Mouse (Mus musculus): Measurements from ENCODE around the gene Tada3. TPM values are rescaled to one million over a fixed set of nuclear protein-coding genes. Genes with fewer than 3 reads are reported as not detected.
"Not testable (repeated sequence)": the region's sequence is repeated elsewhere in the genome, so short reads cannot be mapped to it uniquely, and the experiment has no call there.

Tada3 gene
- polyA plus RNA-seq, 1 experiment from 2014 or later = 46.8 TPM

GRCm38 (mm10) chr6:113336852-113337620 is 40.6 kb downstream of the Tada3 start:
- Histone ChIP-seq H3K9me3 (no peaks in the 10 kb centered on the region), H3K27ac (no peak overlapping the region), H3K4me2 (replicated peaks) (no peak overlapping the region), H3K4me1 (peaks cover 15% of the 10 kb centered on the region), H3K27me3 (no peaks in the 10 kb centered on the region), H3K36me3 (peaks cover 85% of the 10 kb centered on the region), H3K4me3 (no peak overlapping the region), H3K9ac (no peak overlapping the region)
- no peak for ATAC-seq (ENCODE audit: low FRiP score, low read depth)
- 76% methylated on average over 8 of the region's 8 CpGs for WGBS

- H3K36me3 ChIP-seq = peaks cover 84% of the 10 kb centered on the region
- no peaks in the 10 kb centered on the region for H3K9me3 ChIP-seq
- WGBS = 85% methylated on average over 6 of the region's 6 CpGs
Observed at GRCm38 (mm10) chr6:113334216-113334615, 43.5 kb downstream of the Tada3 start.

DNA sequence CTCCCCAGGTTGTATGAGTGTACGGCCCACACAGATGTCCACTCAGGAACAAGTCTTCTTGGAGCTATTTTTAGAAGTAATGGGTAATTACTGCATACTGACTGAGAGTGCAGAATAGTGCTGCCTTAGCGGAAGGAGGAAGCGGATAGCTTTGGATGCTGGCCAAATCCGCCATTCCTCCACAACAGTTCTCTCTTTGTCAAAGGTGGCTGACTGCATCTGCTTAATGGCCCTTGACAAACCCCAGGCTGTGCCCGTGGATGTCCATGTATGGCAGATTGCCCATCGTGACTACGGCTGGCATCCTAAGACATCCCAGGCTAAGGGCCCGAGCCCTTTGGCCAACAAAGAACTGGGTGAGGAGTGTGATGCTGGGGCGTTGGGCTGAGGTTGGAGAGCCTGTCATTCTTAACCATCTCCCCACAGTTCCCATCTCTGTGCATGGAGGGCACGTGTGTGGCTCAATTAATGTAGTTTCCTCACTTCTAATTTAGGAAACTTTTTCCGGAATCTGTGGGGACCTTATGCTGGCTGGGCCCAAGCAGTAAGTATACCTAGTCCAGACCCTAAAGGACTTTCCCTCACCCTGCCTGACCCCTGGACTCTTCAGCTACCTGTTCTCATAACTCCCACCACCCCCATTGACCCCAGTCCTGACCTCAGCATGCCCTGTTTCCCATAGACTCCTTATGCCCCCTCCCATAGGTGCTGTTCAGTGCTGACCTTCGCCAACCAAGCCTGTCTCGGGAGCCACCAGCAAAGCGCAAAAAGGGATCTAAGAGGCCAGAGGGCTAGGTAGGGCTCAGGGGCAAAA is 44.3 kb downstream of the Tada3 start:
- peak overlapping the region; percentile 58; the same call in 1 of the 2 replicates for H3K27ac ChIP-seq
- WGBS = 77% methylated on average over 14 of the region's 14 CpGs
- ATAC-seq (ENCODE audit: low FRiP score, low read depth) = peak; percentile 21; the same call in 1 of the 2 replicates
- H3K36me3 ChIP-seq = peaks cover 84% of the 10 kb centered on the region
- no peaks in the 10 kb centered on the region for H3K27me3 ChIP-seq
- no peaks in the 10 kb centered on the region for H3K9me3 ChIP-seq
- H3K9ac ChIP-seq = no peak overlapping the region
- H3K4me1 ChIP-seq = peaks cover 9% of the 10 kb centered on the region; the same call in 1 of the 2 replicates
- no peak overlapping the region for H3K4me3 ChIP-seq
- H3K4me2 ChIP-seq (replicated peaks) = no peak overlapping the region

More at GRCm38 (mm10) chr6:113334216-113334615, 43.5 kb downstream of the Tada3 start:
- Histone ChIP-seq H3K27ac (no peak overlapping the region), H3K9ac (no peak overlapping the region), H3K4me2 (replicated peaks) (no peak overlapping the region), H3K4me1 (peaks cover 9% of the 10 kb centered on the region; the same call in 1 of the 2 replicates), H3K4me3 (no peak overlapping the region), H3K27me3 (no peaks in the 10 kb centered on the region)
- ATAC-seq (ENCODE audit: low FRiP score, low read depth) = no peak

DNA sequence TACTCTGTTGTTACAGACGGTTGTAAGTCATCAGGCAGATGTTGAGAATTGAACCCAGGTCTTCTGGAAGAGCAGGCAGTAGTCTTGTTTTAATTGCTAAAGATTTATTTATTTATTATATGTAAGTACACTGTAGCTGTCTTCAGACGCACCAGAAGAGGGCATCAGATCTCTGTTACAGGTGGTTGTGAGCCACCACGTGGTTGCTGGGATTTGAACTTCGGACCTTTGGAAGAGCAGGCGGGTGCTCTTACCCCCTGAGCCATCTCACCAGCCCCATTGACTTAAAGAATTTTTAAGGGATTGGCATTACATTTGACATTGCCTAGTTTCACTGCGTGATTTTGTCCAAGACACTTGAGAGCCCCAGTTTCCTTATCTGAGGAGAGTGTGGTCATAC is 44.9 kb downstream of the Tada3 start:
- not testable (repeated sequence) for H3K9me3 ChIP-seq; H3K27me3 ChIP-seq; H3K4me1 ChIP-seq; ATAC-seq (ENCODE audit: low FRiP score, low read depth); H3K9ac ChIP-seq; H3K4me3 ChIP-seq; H3K4me2 ChIP-seq (replicated peaks)
- Histone ChIP-seq H3K27ac (peak overlapping the region; percentile 58; the same call in 1 of the 2 replicates), H3K36me3 (peaks cover 78% of the 10 kb centered on the region)
- 79% methylated on average over 6 of the region's 6 CpGs for WGBS

GRCm38 (mm10) chr6:113331721-113332120 is 46.0 kb downstream of the Tada3 start:
- no peak overlapping the region for H3K4me2 ChIP-seq (replicated peaks)
- 88% methylated on average over 11 of the region's 11 CpGs for WGBS
- peaks cover 9% of the 10 kb centered on the region; the same call in 1 of the 2 replicates for H3K4me1 ChIP-seq
- H3K27me3 ChIP-seq = no peaks in the 10 kb centered on the region
- peaks cover 69% of the 10 kb centered on the region for H3K36me3 ChIP-seq
- no peak overlapping the region for H3K4me3 ChIP-seq
- no peak for ATAC-seq (ENCODE audit: low FRiP score, low read depth)
- no peak overlapping the region for H3K27ac ChIP-seq
- H3K9ac ChIP-seq = no peak overlapping the region
- H3K9me3 ChIP-seq = no peaks in the 10 kb centered on the region

GRCm38 (mm10) chr6:113330547-113330946 is 47.1 kb downstream of the Tada3 start:
- 59% methylated on average over 2 of the region's 2 CpGs for WGBS
- Histone ChIP-seq H3K27me3 (no peaks in the 10 kb centered on the region), H3K9ac (no peak overlapping the region), H3K4me3 (no peak overlapping the region), H3K27ac (no peak overlapping the region), H3K36me3 (peaks cover 59% of the 10 kb centered on the region), H3K4me2 (replicated peaks) (no peak overlapping the region), H3K4me1 (peaks cover 15% of the 10 kb centered on the region), H3K9me3 (no peaks in the 10 kb centered on the region)
- no peak for ATAC-seq (ENCODE audit: low FRiP score, low read depth)

GRCm38 (mm10) chr6:113329396-113329795 is 48.3 kb downstream of the Tada3 start:
- H3K9ac ChIP-seq = no peak overlapping the region
- no peak overlapping the region for H3K27ac ChIP-seq
- no peaks in the 10 kb centered on the region for H3K9me3 ChIP-seq
- H3K4me2 ChIP-seq (replicated peaks) = no peak overlapping the region
- H3K4me3 ChIP-seq = no peak overlapping the region
- WGBS = 92% methylated on average over 1 of the region's 1 CpGs
- H3K4me1 ChIP-seq = peaks cover 19% of the 10 kb centered on the region
- peaks cover 59% of the 10 kb centered on the region for H3K36me3 ChIP-seq
- H3K27me3 ChIP-seq = no peaks in the 10 kb centered on the region
- no peak for ATAC-seq (ENCODE audit: low FRiP score, low read depth)

DNA sequence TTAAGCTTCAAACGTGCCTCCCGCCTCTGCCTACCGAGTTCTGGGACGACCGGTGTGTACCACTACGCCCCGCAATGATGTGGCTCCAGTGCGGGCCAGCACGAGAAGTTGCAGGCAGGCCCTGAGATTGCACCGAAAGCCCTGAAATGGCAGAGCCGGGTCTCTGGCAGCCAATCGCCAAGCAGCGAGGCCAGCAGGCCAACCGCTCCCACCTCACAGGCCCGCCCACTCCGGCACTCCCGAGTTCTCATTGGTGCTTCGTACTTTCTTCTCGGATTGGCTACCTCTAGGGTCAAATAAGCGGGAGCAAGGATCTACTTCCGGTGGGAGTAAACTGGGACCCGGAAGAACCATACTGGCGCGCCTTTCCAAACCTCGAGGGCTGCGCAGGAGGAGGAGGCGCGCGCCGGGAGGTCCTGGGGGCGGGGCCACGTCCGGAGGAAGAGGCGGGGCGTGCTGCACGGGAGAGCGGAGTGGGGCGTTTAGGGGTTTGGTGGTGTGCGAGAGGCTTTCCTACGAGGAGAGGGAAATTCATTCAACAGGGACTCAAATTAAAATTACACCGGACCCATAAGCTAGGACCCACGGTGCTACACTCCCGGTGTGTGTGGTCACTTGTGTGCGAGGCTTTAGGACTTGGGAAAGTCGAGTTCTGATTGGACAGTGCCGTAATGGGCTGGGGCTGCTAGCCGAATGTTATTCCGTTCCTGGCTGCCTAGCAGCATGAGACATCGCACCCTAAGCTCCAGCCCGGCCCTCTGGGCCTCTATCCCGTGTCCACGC is 51.0 kb downstream of the Tada3 start, which contains the start of gene Ogg1:
TSS of gene Ogg1 (plus strand) at position 440 of the 783 bp plus-strand sequence.
- peak; percentile 99 for ATAC-seq (ENCODE audit: low FRiP score, low read depth)
- H3K36me3 ChIP-seq = peaks cover 63% of the 10 kb centered on the region
- peak within 1 kb of the TSS; percentile 91 for H3K27ac ChIP-seq
- peak within 1 kb of the TSS; percentile 64 for H3K4me3 ChIP-seq
- no peaks in the 10 kb centered on the region for H3K27me3 ChIP-seq
- H3K9ac ChIP-seq = peak within 1 kb of the TSS; percentile 87
- peak within 1 kb of the TSS; percentile 91 for H3K4me2 ChIP-seq (replicated peaks)
- under 1% methylated on average over 52 of the region's 52 CpGs for WGBS
- H3K4me1 ChIP-seq = peaks cover 10% of the 10 kb centered on the region
- H3K9me3 ChIP-seq = no peaks in the 10 kb centered on the region

Small RNA genes within 50 kb of the gene (microRNA-seq; reads per million reads assigned to microRNA genes)
- not detected for gene Gm24387

Other genes starting within 250 kb of the Tada3 start
- gene Lhfpl4, start 182.5 kb downstream of the Tada3 start, polyA plus RNA-seq (2015; fragmentation: Nextera tagmentation; extraction: Ambion mirVana) = 0.80 and 1.1 TPM in 2 replicates
- 34.8 and 37.8 TPM in 2 replicates for gene Mtmr14, start 140.0 kb downstream of the Tada3 start, polyA plus RNA-seq (2015; fragmentation: Nextera tagmentation; extraction: Ambion mirVana)
- gene Cpne9, start 95.6 kb downstream of the Tada3 start, polyA plus RNA-seq (2015; fragmentation: Nextera tagmentation; extraction: Ambion mirVana) = 0.32 and 0.38 TPM in 2 replicates
- 19.2 and 19.3 TPM in 2 replicates for gene Brpf1, start 70.7 kb downstream of the Tada3 start, polyA plus RNA-seq (2015; fragmentation: Nextera tagmentation; extraction: Ambion mirVana)
- gene Ogg1, start 50.9 kb downstream of the Tada3 start, polyA plus RNA-seq (2015; fragmentation: Nextera tagmentation; extraction: Ambion mirVana) = 14.7 and 15.7 TPM in 2 replicates
- 97.9 and 100 TPM in 2 replicates for gene Camk1, start 33.9 kb downstream of the Tada3 start, polyA plus RNA-seq (2015; fragmentation: Nextera tagmentation; extraction: Ambion mirVana)
- 384 and 391 TPM in 2 replicates for gene Arpc4, start 232 bp upstream of the Tada3 start, polyA plus RNA-seq (2015; fragmentation: Nextera tagmentation; extraction: Ambion mirVana)
- gene Ttll3, start 11.4 kb upstream of the Tada3 start, polyA plus RNA-seq (2015; fragmentation: Nextera tagmentation; extraction: Ambion mirVana) = 5.1 and 7.3 TPM in 2 replicates
- gene Rpusd3, start 41.5 kb upstream of the Tada3 start, polyA plus RNA-seq (2015; fragmentation: Nextera tagmentation; extraction: Ambion mirVana) = 27.1 and 27.3 TPM in 2 replicates
- gene Cidec, start 57.9 kb upstream of the Tada3 start, polyA plus RNA-seq (2015; fragmentation: Nextera tagmentation; extraction: Ambion mirVana) = not detected in 2 replicates
- 88.2 and 89.7 TPM in 2 replicates for gene Jagn1, start 64.7 kb upstream of the Tada3 start, polyA plus RNA-seq (2015; fragmentation: Nextera tagmentation; extraction: Ambion mirVana)
- 6.5 and 6.6 TPM in 2 replicates for gene Il17re, start 80.6 kb upstream of the Tada3 start, polyA plus RNA-seq (2015; fragmentation: Nextera tagmentation; extraction: Ambion mirVana)
- gene Il17rc, start 93.5 kb upstream of the Tada3 start, polyA plus RNA-seq (2015; fragmentation: Nextera tagmentation; extraction: Ambion mirVana) = 9.9 and 10.5 TPM in 2 replicates
- gene Creld1, start 105.4 kb upstream of the Tada3 start, polyA plus RNA-seq (2015; fragmentation: Nextera tagmentation; extraction: Ambion mirVana) = 14.9 and 17.1 TPM in 2 replicates
- 0.94 and 1.2 TPM in 2 replicates for gene Prrt3, start 124.0 kb upstream of the Tada3 start, polyA plus RNA-seq (2015; fragmentation: Nextera tagmentation; extraction: Ambion mirVana)
- 94.0 and 98.4 TPM in 2 replicates for gene Emc3, start 153.8 kb upstream of the Tada3 start, polyA plus RNA-seq (2015; fragmentation: Nextera tagmentation; extraction: Ambion mirVana)
- gene Fancd2, start 153.8 kb upstream of the Tada3 start, polyA plus RNA-seq (2015; fragmentation: Nextera tagmentation; extraction: Ambion mirVana) = 11.6 and 11.7 TPM in 2 replicates
- not detected in 2 replicates for gene Fancd2os, start 222.8 kb upstream of the Tada3 start, polyA plus RNA-seq (2015; fragmentation: Nextera tagmentation; extraction: Ambion mirVana)
- gene Brk1, start 226.9 kb upstream of the Tada3 start, polyA plus RNA-seq (2015; fragmentation: Nextera tagmentation; extraction: Ambion mirVana) = 232 and 239 TPM in 2 replicates
- gene Vhl, start 246.1 kb upstream of the Tada3 start, polyA plus RNA-seq (2015; fragmentation: Nextera tagmentation; extraction: Ambion mirVana) = 56.5 and 56.6 TPM in 2 replicates

Measured in limb, embryonic 13.5 days (tissue).